Mouse (Mus musculus) 3134 (cell line): ENCODE results near the gene Spag5.
A peak's percentile ranks its signal among the peaks of the same experiment; 100 is the strongest.

Experiments used
- DNase-seq: peaks from one replicate; pipeline ENCODE4 v3.0.0-alpha.2; 2011; ENCODE audit warnings: low spot score; ENCODE audit not compliant: insufficient read length; ENCODE audit errors: extremely low read depth

The Spag5 gene

GRCm38 (mm10) chr11:78347908-78348307 lies 46.6 kb downstream of the Spag5 start:
- no peak for DNase-seq

GRCm38 (mm10) chr11:78348474-78348873 lies 47.1 kb downstream of the Spag5 start:
- no peak for DNase-seq

- DNase-seq = no peak
Observed at GRCm38 (mm10) chr11:78349441-78350358, 48.4 kb downstream of the Spag5 start.

- no peak for DNase-seq
Observed at GRCm38 (mm10) chr11:78353081-78353480, 51.8 kb downstream of the Spag5 start.

- DNase-seq = no peak
Observed at GRCm38 (mm10) chr11:78354905-78355304, 53.6 kb downstream of the Spag5 start.

GRCm38 (mm10) chr11:78355471-78356238 lies 54.3 kb downstream of the Spag5 start:
- no peak for DNase-seq

- DNase-seq = no peak
Observed at GRCm38 (mm10) chr11:78358330-78359007, 57.1 kb downstream of the Spag5 start.

- peak; percentile 51 for DNase-seq
Observed at GRCm38 (mm10) chr11:78360125-78360788, 58.9 kb downstream of the Spag5 start.

- peak; percentile 51 for DNase-seq
Observed at GRCm38 (mm10) chr11:78360789-78361131, 59.4 kb downstream of the Spag5 start.

- peak; percentile 91 for DNase-seq
Observed at GRCm38 (mm10) chr11:78363309-78364007, 62.1 kb downstream of the Spag5 start.

GRCm38 (mm10) chr11:78364103-78364502 lies 62.8 kb downstream of the Spag5 start:
- DNase-seq = peak; percentile 82

- DNase-seq = no peak
Observed at GRCm38 (mm10) chr11:78367456-78368225, 66.3 kb downstream of the Spag5 start.

- DNase-seq = peak; percentile 85
Observed at GRCm38 (mm10) chr11:78370389-78370788, 69.1 kb downstream of the Spag5 start.

- no peak for DNase-seq
Observed at GRCm38 (mm10) chr11:78371711-78372110, 70.4 kb downstream of the Spag5 start.
